Mouse (Mus musculus) heart, embryonic 16.5 days (tissue): ENCODE measurements around the gene Stk39. TPM values are rescaled to one million over a fixed set of nuclear protein-coding genes. Genes with fewer than 3 reads are reported as not detected.

ENCODE experiments used
- ATAC-seq: fragments of 200-750 bp; cut with Nextera tagmentation; replicated peaks from 2 replicates; pipeline ENCODE4 v1.8.0; 2017; ENCODE audit warnings: moderate number of reproducible peaks; ENCODE audit not compliant: insufficient read depth, low FRiP score; ENCODE audit errors: extremely low read depth
- H3K27ac ChIP-seq: fragments of 300-500 bp; sonication (generic); 2 replicates; pipeline ENCODE4 v1.5.1; 2014; ENCODE audit warnings: mild to moderate bottlenecking, low read length, control low read depth, moderate library complexity
- H3K27me3 ChIP-seq: fragments of 300-500 bp; sonication (generic); 2 replicates; pipeline ENCODE4 v1.6.1; 2014; ENCODE audit warnings: low read length, mixed read lengths; ENCODE audit not compliant: control insufficient read depth, insufficient read depth
- H3K36me3 ChIP-seq: fragments of 300-500 bp; sonication (generic); 2 replicates; pipeline ENCODE4 v1.6.1; 2014; ENCODE audit not compliant: control insufficient read depth, insufficient read depth
- H3K4me1 ChIP-seq: fragments of 300-500 bp; sonication (generic); 2 replicates; pipeline ENCODE4 v1.6.1; 2014; ENCODE audit warnings: low read length, mixed read lengths; ENCODE audit not compliant: control insufficient read depth, insufficient read depth
- H3K4me2 ChIP-seq: fragments of 300-500 bp; sonication (generic); 2 replicates; pipeline ENCODE4 v1.6.1; 2014; ENCODE audit warnings: low read depth, mild to moderate bottlenecking, control low read depth, low read length
- H3K4me3 ChIP-seq: fragments of 300-500 bp; sonication (generic); 2 replicates; pipeline ENCODE4 v1.5.1; 2014; ENCODE audit warnings: mild to moderate bottlenecking, control low read depth, low read length
- H3K9ac ChIP-seq: fragments of 300-500 bp; sonication (generic); 2 replicates; pipeline ENCODE4 v1.6.1; 2014; ENCODE audit warnings: low read length, control low read depth
- H3K9me3 ChIP-seq: fragments of 300-500 bp; sonication (generic); replicated peaks from 2 replicates; pipeline ENCODE4 v1.6.1; 2016; ENCODE audit warnings: low read length; ENCODE audit not compliant: control insufficient read depth
- WGBS: fragments of 180-500 bp; shearing (Covaris S2); extraction: QIAGEN DNeasy Blood & Tissue Kit; methylation state at CpG from one replicate; pipeline ENCODE4 v1.1.7; 2014; 5-methylcytosine and 5-hydroxymethylcytosine counted together
- polyA plus RNA-seq: library from polyadenylated mRNA; unstranded; fragments of >200 nt; fragmentation: Nextera tagmentation; extraction: Ambion mirVana; gene quantifications from 2 replicates; pipeline ENCODE4 v1.2.1, GENCODE M21; 2015

The Stk39 gene
- polyA plus RNA-seq, 1 experiment from 2014 or later, result 61.8 TPM

DNA sequence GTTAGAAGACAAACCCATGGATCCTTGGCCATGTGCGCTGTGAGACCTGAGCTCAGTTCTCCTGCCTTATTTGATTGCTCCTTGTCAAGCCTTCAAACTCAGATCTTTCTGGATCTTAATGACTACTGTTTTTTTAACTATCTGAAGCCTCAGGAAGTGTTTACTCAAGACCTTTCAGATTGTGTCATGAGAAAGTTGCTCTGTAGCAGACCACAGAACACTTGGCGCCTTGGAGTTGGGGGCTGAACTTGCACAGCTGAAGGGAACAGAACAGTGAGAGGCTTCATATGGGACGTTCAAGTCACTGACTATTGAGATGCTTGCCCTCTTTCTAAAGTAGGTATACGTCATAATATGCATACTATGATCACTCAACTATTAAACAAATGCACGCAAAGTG is 239.1 kb downstream of the Stk39 start:
- no peak overlapping the region for H3K4me2 ChIP-seq
- ATAC-seq, result no peak
- H3K27ac ChIP-seq, result no peak overlapping the region
- H3K9me3 ChIP-seq, result no peaks in the 10 kb centered on the region
- no peak overlapping the region for H3K9ac ChIP-seq
- peaks cover 3% of the 10 kb centered on the region; the same call in 1 of the 2 replicates for H3K4me1 ChIP-seq
- no peaks in the 10 kb centered on the region for H3K36me3 ChIP-seq
- H3K27me3 ChIP-seq, result no peaks in the 10 kb centered on the region
- no peak overlapping the region for H3K4me3 ChIP-seq
- 91% methylated on average over 5 of the region's 5 CpGs for WGBS

DNA sequence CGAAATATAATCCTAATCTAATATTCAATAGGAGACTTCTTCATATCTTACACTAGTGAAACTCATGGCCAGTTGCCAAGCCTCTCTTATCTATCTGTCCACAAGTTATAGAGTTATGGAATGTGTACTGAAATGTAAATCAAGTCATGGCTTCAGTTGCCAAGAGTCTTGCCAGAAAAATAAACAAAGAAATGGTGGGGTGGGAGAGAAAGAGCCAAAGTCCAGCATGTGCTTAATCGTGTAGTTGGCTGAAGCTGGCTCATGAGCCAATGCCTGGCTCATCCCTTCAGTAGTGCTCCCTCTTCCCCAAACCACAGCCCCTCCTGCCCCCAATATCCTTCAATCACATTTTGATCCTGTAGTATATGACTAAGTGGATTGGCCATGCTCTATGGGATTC is 242.2 kb downstream of the Stk39 start:
- no peak for ATAC-seq
- Histone ChIP-seq H3K27me3 (no peaks in the 10 kb centered on the region), H3K4me3 (no peak overlapping the region), H3K9me3 (no peaks in the 10 kb centered on the region), H3K4me2 (no peak overlapping the region), H3K36me3 (0 out of 2 replicates have a peak, but pooled peaks cover 4% of the 10 kb centered on the region), H3K9ac (no peak overlapping the region), H3K4me1 (peaks cover 3% of the 10 kb centered on the region; the same call in 1 of the 2 replicates), H3K27ac (no peak overlapping the region)
- WGBS, result 57% methylated on average over 2 of the region's 2 CpGs

DNA sequence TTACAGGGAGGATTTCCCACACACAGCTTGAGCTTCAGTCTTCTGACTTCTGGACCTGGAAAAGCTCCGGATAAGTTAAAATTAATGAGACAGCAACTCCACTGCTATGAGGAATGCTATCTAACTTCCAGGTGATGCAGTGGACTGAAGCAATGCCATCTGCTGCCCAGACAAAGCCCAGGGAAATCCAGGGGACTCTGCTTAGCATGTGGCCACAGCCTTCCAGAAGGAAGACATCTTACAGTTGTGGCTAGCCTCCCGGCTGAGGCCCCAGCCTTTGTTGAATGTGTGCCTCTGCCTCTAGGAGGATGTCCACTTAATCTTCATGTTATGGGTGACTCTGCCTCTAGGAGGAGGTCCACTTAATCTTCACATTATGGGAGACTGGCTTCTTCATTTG is 243.0 kb downstream of the Stk39 start:
- Histone ChIP-seq H3K4me2 (no peak overlapping the region), H3K36me3 (0 out of 2 replicates have a peak, but pooled peaks cover 4% of the 10 kb centered on the region), H3K4me1 (peaks cover 3% of the 10 kb centered on the region; the same call in 1 of the 2 replicates), H3K4me3 (no peak overlapping the region), H3K9ac (no peak overlapping the region), H3K27ac (no peak overlapping the region), H3K27me3 (no peaks in the 10 kb centered on the region), H3K9me3 (no peaks in the 10 kb centered on the region)
- 78% methylated on average over 2 of the region's 2 CpGs for WGBS
- ATAC-seq, result no peak

DNA sequence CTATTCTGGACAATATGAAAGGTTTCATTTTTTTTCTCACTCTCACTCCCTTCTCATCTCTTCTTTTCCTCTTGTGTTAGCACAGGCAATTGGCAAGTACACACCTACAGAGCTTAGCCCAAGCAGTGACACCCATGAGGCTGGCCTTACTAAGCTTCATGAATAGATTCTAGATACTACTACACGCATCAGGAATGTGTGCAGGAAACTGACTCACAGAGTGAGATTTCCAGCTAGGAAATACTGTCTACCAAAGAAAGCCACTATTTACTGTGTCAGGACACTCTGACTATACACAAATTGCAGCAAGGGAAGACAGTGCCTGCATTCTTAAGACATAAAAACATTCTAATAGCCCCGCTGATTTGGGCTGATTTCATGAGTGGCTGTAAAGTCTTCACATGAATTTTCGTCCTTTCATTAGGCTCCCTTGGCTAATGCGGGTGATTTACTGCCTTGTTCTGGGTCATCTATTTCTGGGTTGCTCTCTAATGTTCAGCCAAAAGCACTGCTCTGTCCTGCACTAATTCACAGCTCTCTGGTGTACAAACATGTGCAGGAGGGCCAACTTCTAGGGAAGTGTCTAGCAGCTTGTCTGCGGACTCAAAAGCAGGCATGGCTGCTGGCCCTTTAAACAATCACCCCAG is 249.7 kb downstream of the Stk39 start:
- Histone ChIP-seq H3K36me3 (peaks cover 18% of the 10 kb centered on the region), H3K4me2 (no peak overlapping the region), H3K9me3 (no peaks in the 10 kb centered on the region), H3K4me3 (no peak overlapping the region), H3K4me1 (peaks cover 25% of the 10 kb centered on the region), H3K27ac (peak overlapping the region; percentile 78), H3K27me3 (no peaks in the 10 kb centered on the region), H3K9ac (peak overlapping the region; percentile 1; the same call in 1 of the 2 replicates)
- WGBS, result 35% methylated on average over 5 of the region's 5 CpGs
- ATAC-seq, result peak; percentile 34; the same call in 1 of the 2 replicates

DNA sequence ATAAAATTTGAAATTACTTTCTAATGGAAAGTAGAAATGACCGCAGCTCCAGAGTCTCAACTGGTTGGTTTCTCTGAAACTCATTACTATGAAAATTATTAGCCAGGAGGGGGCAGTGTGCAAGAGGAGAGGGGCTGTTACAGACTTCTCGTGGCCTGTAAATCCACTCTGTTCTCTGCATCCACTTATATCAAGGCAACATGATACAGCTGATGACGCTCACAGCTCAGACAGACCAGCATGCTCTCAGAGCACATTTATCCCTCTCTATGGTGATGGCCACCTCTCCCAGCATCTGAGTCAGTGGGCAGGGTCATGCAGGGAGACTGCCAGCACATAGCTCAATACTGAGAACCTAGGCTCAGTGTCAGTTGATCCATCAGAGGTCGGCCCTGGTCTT is 250.8 kb downstream of the Stk39 start:
- no peaks in the 10 kb centered on the region for H3K27me3 ChIP-seq
- H3K4me1 ChIP-seq, result peaks cover 25% of the 10 kb centered on the region
- H3K27ac ChIP-seq, result no peak overlapping the region
- 51% methylated on average over 4 of the region's 4 CpGs for WGBS
- 0 out of 2 replicates have a peak, but pooled peaks have one; percentile 38 for ATAC-seq
- no peak overlapping the region for H3K4me2 ChIP-seq
- H3K9me3 ChIP-seq, result no peaks in the 10 kb centered on the region
- H3K36me3 ChIP-seq, result peaks cover 18% of the 10 kb centered on the region
- H3K9ac ChIP-seq, result no peak overlapping the region
- no peak overlapping the region for H3K4me3 ChIP-seq

DNA sequence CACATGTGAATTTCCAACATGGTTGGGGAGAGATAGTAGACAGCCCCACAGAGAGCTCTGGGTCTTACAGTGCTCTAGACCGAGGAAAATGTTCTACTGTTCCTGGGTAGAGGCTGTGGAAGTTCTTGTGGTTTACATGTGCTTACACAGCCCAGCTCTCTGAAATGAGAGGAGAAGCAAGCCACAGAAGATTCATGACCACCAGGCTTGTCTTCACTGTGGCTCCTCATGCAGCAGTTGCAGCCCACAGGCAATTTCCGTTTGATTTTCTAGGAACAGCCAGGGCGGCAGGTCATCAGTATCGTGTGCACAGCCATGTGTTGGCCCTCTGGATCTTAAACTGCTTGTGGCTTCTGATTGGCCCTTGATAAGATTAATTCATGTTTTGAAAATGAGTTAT is 252.2 kb downstream of the Stk39 start:
- H3K4me2 ChIP-seq, result no peak overlapping the region
- no peak overlapping the region for H3K4me3 ChIP-seq
- no peaks in the 10 kb centered on the region for H3K9me3 ChIP-seq
- peaks cover 14% of the 10 kb centered on the region for H3K36me3 ChIP-seq
- no peak overlapping the region for H3K9ac ChIP-seq
- H3K27me3 ChIP-seq, result no peaks in the 10 kb centered on the region
- WGBS, result 84% methylated on average over 4 of the region's 4 CpGs
- H3K27ac ChIP-seq, result no peak overlapping the region
- H3K4me1 ChIP-seq, result peaks cover 25% of the 10 kb centered on the region
- ATAC-seq, result no peak

DNA sequence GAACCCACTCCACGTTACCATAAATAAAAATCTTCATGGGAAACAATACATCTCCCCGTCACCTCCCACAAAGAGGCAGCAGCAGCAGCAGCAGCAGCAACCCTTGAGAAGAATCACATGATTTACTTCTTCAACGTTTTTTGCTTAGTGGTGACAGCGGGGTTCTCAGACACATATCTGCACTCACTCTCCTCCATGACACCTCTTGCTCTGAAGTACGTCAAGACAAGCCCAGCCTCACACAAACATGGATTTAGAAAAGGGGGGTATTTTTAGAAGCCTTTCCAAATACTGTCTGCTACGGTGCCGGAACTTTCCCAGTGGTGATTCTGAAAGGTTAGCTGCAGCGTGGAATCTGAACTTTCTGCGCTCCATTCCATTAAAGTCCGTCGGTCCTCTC is 256.9 kb downstream of the Stk39 start:
- Histone ChIP-seq H3K9ac (no peak overlapping the region), H3K9me3 (no peaks in the 10 kb centered on the region), H3K27ac (peak overlapping the region; percentile 57), H3K4me3 (no peak overlapping the region), H3K4me2 (no peak overlapping the region), H3K36me3 (peaks cover 13% of the 10 kb centered on the region), H3K27me3 (no peaks in the 10 kb centered on the region), H3K4me1 (peaks cover 31% of the 10 kb centered on the region)
- peak; percentile 72 for ATAC-seq
- 42% methylated on average over 11 of the region's 11 CpGs for WGBS

DNA sequence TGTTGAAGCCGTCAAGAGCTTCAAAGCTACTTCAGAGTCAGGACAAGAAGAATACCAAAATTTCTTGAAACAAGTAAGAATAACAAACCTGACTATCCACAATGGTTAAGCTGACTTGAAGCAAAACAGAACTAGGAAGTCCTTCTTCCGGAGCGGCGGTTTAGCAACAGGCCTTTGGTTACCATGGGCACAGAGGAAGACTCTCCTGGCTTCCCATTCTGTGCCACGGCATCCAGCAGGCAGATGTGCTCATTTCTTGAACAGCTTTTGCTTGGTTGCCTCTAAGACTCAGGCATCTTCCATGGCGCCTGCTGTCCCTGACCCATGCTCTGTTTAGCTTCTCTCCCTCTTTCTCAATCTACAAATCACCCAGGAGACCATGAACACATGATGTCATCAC is 257.7 kb downstream of the Stk39 start:
- peak; percentile 16; the same call in 1 of the 2 replicates for ATAC-seq
- 70% methylated on average over 6 of the region's 6 CpGs for WGBS
- Histone ChIP-seq H3K9ac (no peak overlapping the region), H3K27me3 (no peaks in the 10 kb centered on the region), H3K4me1 (peaks cover 31% of the 10 kb centered on the region), H3K9me3 (no peaks in the 10 kb centered on the region), H3K27ac (peak overlapping the region; percentile 6), H3K4me3 (no peak overlapping the region), H3K36me3 (peaks cover 6% of the 10 kb centered on the region), H3K4me2 (no peak overlapping the region)

DNA sequence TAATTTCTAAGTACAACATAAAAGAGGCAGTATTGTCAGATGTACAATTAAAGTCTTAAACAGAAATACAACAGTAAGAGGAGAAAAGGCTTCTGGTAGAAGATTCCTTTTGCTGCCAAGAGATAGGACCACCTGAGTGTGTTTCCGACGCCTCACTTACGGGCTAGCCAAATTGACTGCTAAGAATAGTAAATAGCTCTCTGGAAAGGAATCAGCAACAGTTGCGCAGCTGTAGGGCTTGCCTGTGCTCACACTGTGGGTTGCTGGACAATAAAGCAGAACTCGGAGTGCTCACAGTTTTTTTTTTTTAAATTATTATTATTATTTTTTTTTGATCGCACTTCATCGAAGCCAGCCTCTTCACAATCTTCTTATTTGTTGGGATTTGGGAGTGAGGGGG is 260.6 kb downstream of the Stk39 start:
- peak overlapping the region; percentile 30; the same call in 1 of the 2 replicates for H3K27ac ChIP-seq
- no peaks in the 10 kb centered on the region for H3K27me3 ChIP-seq
- H3K9me3 ChIP-seq, result no peaks in the 10 kb centered on the region
- no peak overlapping the region for H3K4me2 ChIP-seq
- ATAC-seq, result peak; percentile 61; the same call in 1 of the 2 replicates
- WGBS, result 54% methylated on average over 7 of the region's 7 CpGs
- H3K9ac ChIP-seq, result no peak overlapping the region
- peaks cover 26% of the 10 kb centered on the region for H3K4me1 ChIP-seq
- H3K36me3 ChIP-seq, result no peaks in the 10 kb centered on the region
- H3K4me3 ChIP-seq, result no peak overlapping the region
